Mouse (Mus musculus) kidney, postnatal 10 days (tissue): ENCODE data around the gene Map6d1.

Experiments used
- DNase-seq: peaks from one replicate; pipeline ENCODE4 v3.0.0; 2021; ENCODE audit warnings: mixed read lengths

Map6d1 gene

GRCm38 (mm10) chr16:20240468-20241414 is at the start of gene Map6d1:
Gene Map6d1 (minus strand): TSS chr16:20241358.
- peak; percentile 61 for DNase-seq

- DNase-seq, result no peak
Observed at GRCm38 (mm10) chr16:20280238-20280637, 39.1 kb upstream of the Map6d1 start.

- no peak for DNase-seq
Observed at GRCm38 (mm10) chr16:20279395-20279794, 38.2 kb upstream of the Map6d1 start.

- no peak for DNase-seq
Observed at GRCm38 (mm10) chr16:20272994-20273393, 31.8 kb upstream of the Map6d1 start.

GRCm38 (mm10) chr16:20271339-20271738 is 30.2 kb upstream of the Map6d1 start:
- no peak for DNase-seq

- no peak for DNase-seq
Observed at GRCm38 (mm10) chr16:20265089-20265488, 23.9 kb upstream of the Map6d1 start.

- no peak for DNase-seq
Observed at GRCm38 (mm10) chr16:20257926-20258325, 16.8 kb upstream of the Map6d1 start.

GRCm38 (mm10) chr16:20248442-20249174 is 7.5 kb upstream of the Map6d1 start:
- DNase-seq, result no peak

- DNase-seq, result no peak
Observed at GRCm38 (mm10) chr16:20247103-20247502, 5.9 kb upstream of the Map6d1 start.

- DNase-seq, result no peak
Observed at GRCm38 (mm10) chr16:20238646-20239045, 2.5 kb downstream of the Map6d1 start.

- DNase-seq, result peak; percentile 18
Observed at GRCm38 (mm10) chr16:20237426-20237825, 3.7 kb downstream of the Map6d1 start.

GRCm38 (mm10) chr16:20234406-20234805 is 6.8 kb downstream of the Map6d1 start:
- no peak for DNase-seq

- no peak for DNase-seq
Observed at GRCm38 (mm10) chr16:20228167-20228566, 13.0 kb downstream of the Map6d1 start.

- DNase-seq, result no peak
Observed at GRCm38 (mm10) chr16:20227504-20227903, 13.7 kb downstream of the Map6d1 start.

GRCm38 (mm10) chr16:20226676-20227075 is 14.5 kb downstream of the Map6d1 start:
- DNase-seq, result no peak

GRCm38 (mm10) chr16:20222726-20223125 is 18.4 kb downstream of the Map6d1 start:
- DNase-seq, result no peak

- peak; percentile 73 for DNase-seq
Observed at GRCm38 (mm10) chr16:20213591-20214226, 27.4 kb downstream of the Map6d1 start.

- DNase-seq, result no peak
Observed at GRCm38 (mm10) chr16:20199501-20200201, 41.5 kb downstream of the Map6d1 start.

- no peak for DNase-seq
Observed at GRCm38 (mm10) chr16:20196962-20197361, 44.2 kb downstream of the Map6d1 start.

GRCm38 (mm10) chr16:20195546-20195945 is 45.6 kb downstream of the Map6d1 start:
- DNase-seq, result peak; percentile 60

- no peak for DNase-seq
Observed at GRCm38 (mm10) chr16:20192043-20192442, 49.1 kb downstream of the Map6d1 start.

GRCm38 (mm10) chr16:20191161-20191882 is 49.8 kb downstream of the Map6d1 start:
- no peak for DNase-seq
